Mouse (Mus musculus) MEL (cell line): ENCODE data around the gene Snapin. TPM values are rescaled to one million over a fixed set of nuclear protein-coding genes. Genes with fewer than 3 reads are reported as not detected.

Source experiments
- DNase-seq: peaks from one replicate; pipeline ENCODE4 v3.0.0; 2011; ENCODE audit warnings: low read depth, low spot score
- H3K27ac ChIP-seq: 2 replicates; pipeline ENCODE4 v1.5.1; 2012; ENCODE audit warnings: low read depth, mild to moderate bottlenecking, control low read depth, low read length, moderate library complexity; ENCODE audit not compliant: control insufficient read depth
- H3K27me3 ChIP-seq, 2 experiments: fragments of 150-350 bp in 1 of 2; sonication (generic) in 1 of 2; 2 replicates each; pipeline ENCODE4 v1.6.1; 2012; ENCODE audit warnings: low read length in 2 of 2, mild to moderate bottlenecking in 2 of 2, improper control_type of control experiment in 1 of 2, moderate library complexity in 1 of 2; ENCODE audit not compliant: insufficient read depth in 2 of 2, control insufficient read depth in 1 of 2
- H3K36me3 ChIP-seq, 2 experiments: 2 replicates each; pipeline ENCODE4 v1.6.1; 2012 to 2014; ENCODE audit warnings: low read length in 2 of 2, improper control_type of control experiment in 1 of 2, inconsistent platforms in 1 of 2, mild to moderate bottlenecking in 1 of 2; ENCODE audit not compliant: insufficient read depth in 2 of 2, control insufficient read depth in 1 of 2
- H3K4me1 ChIP-seq, 2 experiments: fragments of 150-350 bp in 1 of 2; sonication (generic) in 1 of 2; 2 replicates each; pipeline ENCODE4 v1.6.1; 2012; ENCODE audit warnings: low read length in 2 of 2, improper control_type of control experiment in 1 of 2, mild to moderate bottlenecking in 1 of 2; ENCODE audit not compliant: insufficient read depth in 2 of 2, control insufficient read depth in 1 of 2
- H3K4me3 ChIP-seq, 2 experiments: fragments of 150-350 bp in 1 of 2; sonication (generic) in 1 of 2; 2 replicates each; pipeline ENCODE4 v1.5.1; 2012; ENCODE audit warnings: low read depth in 2 of 2, low read length in 2 of 2, mild to moderate bottlenecking in 2 of 2, moderate library complexity in 2 of 2, control low read depth in 1 of 2, improper control_type of control experiment in 1 of 2; ENCODE audit not compliant: control insufficient read depth in 1 of 2, insufficient read depth in 1 of 2
- H3K79me2 ChIP-seq: 2 replicates; pipeline ENCODE4 v1.6.1; 2012; ENCODE audit warnings: mild to moderate bottlenecking, low read length, moderate library complexity; ENCODE audit not compliant: control insufficient read depth, poor library complexity, insufficient read depth
- H3K9ac ChIP-seq: 2 replicates; pipeline ENCODE4 v1.6.1; 2012; ENCODE audit warnings: low read depth, mild to moderate bottlenecking, control low read depth, low read length, moderate library complexity; ENCODE audit not compliant: control insufficient read depth, poor library complexity, severe bottlenecking
- H3K9me3 ChIP-seq: fragments of 150-350 bp; sonication (generic); replicated peaks from 2 replicates; pipeline ENCODE4 v1.6.1; 2012; ENCODE audit warnings: mild to moderate bottlenecking, low read length, improper control_type of control experiment, moderate library complexity; ENCODE audit not compliant: insufficient read depth
- BHLHE40 ChIP-seq: IDR thresholded peaks from 2 replicates; pipeline ENCODE4 v1.6.1; 2012; ENCODE audit warnings: low read depth, mild to moderate bottlenecking, inconsistent platforms, low read length, improper control_type of control experiment, borderline replicate concordance
- CHD1 ChIP-seq: IDR thresholded peaks from 2 replicates; pipeline ENCODE4 v1.6.1; 2012; ENCODE audit warnings: low read depth, mild to moderate bottlenecking, inconsistent platforms, low read length, improper control_type of control experiment
- CHD2 ChIP-seq: IDR thresholded peaks from 2 replicates; pipeline ENCODE4 v1.6.1; 2011; ENCODE audit warnings: low read length, improper control_type of control experiment
- CTCF ChIP-seq, 3 experiments: IDR thresholded peaks in 2 of 3; conservative IDR thresholded peaks in 1 of 3; 2 replicates each; pipeline ENCODE4 v1.5.1; 2011 to 2012; ENCODE audit warnings: low read length in 3 of 3, low read depth in 2 of 3, mild to moderate bottlenecking in 2 of 3, improper control_type of control experiment in 1 of 3, inconsistent platforms in 1 of 3, mixed read lengths in 1 of 3, moderate library complexity in 1 of 3; ENCODE audit not compliant: control insufficient read depth in 1 of 3, insufficient read depth in 1 of 3, poor library complexity in 1 of 3, severe bottlenecking in 1 of 3
- E2F4 ChIP-seq: IDR thresholded peaks from 2 replicates; pipeline ENCODE4 v1.6.1; 2011; ENCODE audit warnings: low read depth, low read length, improper control_type of control experiment, borderline replicate concordance
- ELF1 ChIP-seq: IDR thresholded peaks from 2 replicates; pipeline ENCODE4 v1.6.1; 2014; ENCODE audit warnings: low read depth, mild to moderate bottlenecking, inconsistent platforms, low read length, improper control_type of control experiment, moderate library complexity
- EP300 ChIP-seq, 2 experiments: IDR thresholded peaks; 2 replicates each; pipeline ENCODE4 v1.6.1; 2011; ENCODE audit warnings: improper control_type of control experiment in 2 of 2, low read length in 2 of 2, low read depth in 1 of 2, mild to moderate bottlenecking in 1 of 2
- ETS1 ChIP-seq: IDR thresholded peaks from 2 replicates; pipeline ENCODE4 v1.6.1; 2012; ENCODE audit warnings: low read depth, mild to moderate bottlenecking, inconsistent platforms, low read length, improper control_type of control experiment, moderate library complexity
- GABPA ChIP-seq: IDR thresholded peaks from 2 replicates; pipeline ENCODE4 v1.6.1; 2012; ENCODE audit warnings: low read depth, mild to moderate bottlenecking, inconsistent platforms, low read length, improper control_type of control experiment, moderate library complexity
- GATA1 ChIP-seq: IDR thresholded peaks from 2 replicates; pipeline ENCODE4 v1.6.1; 2011; ENCODE audit warnings: low read depth, low read length, improper control_type of control experiment
- HCFC1 ChIP-seq: IDR thresholded peaks from 2 replicates; pipeline ENCODE4 v1.6.1; 2012; ENCODE audit warnings: low read depth, mild to moderate bottlenecking, inconsistent platforms, low read length, improper control_type of control experiment, moderate library complexity
- JUND ChIP-seq: IDR thresholded peaks from 2 replicates; pipeline ENCODE4 v1.6.1; 2011; ENCODE audit warnings: low read depth, mild to moderate bottlenecking, improper control_type of control experiment, low read length
- KAT2A ChIP-seq: conservative IDR thresholded peaks from 2 replicates; pipeline ENCODE4 v1.6.1; 2012; ENCODE audit warnings: low read depth, low read length, improper control_type of control experiment, inconsistent platforms
- MAX ChIP-seq: IDR thresholded peaks from 2 replicates; pipeline ENCODE4 v1.6.1; 2011; ENCODE audit warnings: low read length, improper control_type of control experiment
- MAZ ChIP-seq: IDR thresholded peaks from 2 replicates; pipeline ENCODE4 v1.6.1; 2012; ENCODE audit warnings: low read depth, mild to moderate bottlenecking, inconsistent platforms, low read length, improper control_type of control experiment
- MEF2A ChIP-seq: IDR thresholded peaks from 2 replicates; pipeline ENCODE4 v1.6.1; 2014; ENCODE audit warnings: low read depth, mild to moderate bottlenecking, inconsistent platforms, low read length, improper control_type of control experiment; ENCODE audit not compliant: poor library complexity, insufficient replicate concordance, severe bottlenecking; ENCODE audit errors: extremely low read depth
- MXI1 ChIP-seq: IDR thresholded peaks from 2 replicates; pipeline ENCODE4 v1.6.1; 2011; ENCODE audit warnings: mild to moderate bottlenecking, low read depth, low read length, improper control_type of control experiment
- MYB ChIP-seq: IDR thresholded peaks from 2 replicates; pipeline ENCODE4 v1.6.1; 2011; ENCODE audit warnings: mild to moderate bottlenecking, low read depth, low read length, improper control_type of control experiment
- MYC ChIP-seq: IDR thresholded peaks from 2 replicates; pipeline ENCODE4 v1.6.1; 2011; ENCODE audit warnings: low read depth, mild to moderate bottlenecking, low read length, improper control_type of control experiment, moderate library complexity
- NELFE ChIP-seq: IDR thresholded peaks from 2 replicates; pipeline ENCODE4 v1.6.1; 2011; ENCODE audit warnings: low read depth, low read length, improper control_type of control experiment
- NRF1 ChIP-seq: IDR thresholded peaks from 2 replicates; pipeline ENCODE4 v1.6.1; 2014; ENCODE audit warnings: low read depth, mild to moderate bottlenecking, inconsistent platforms, low read length, improper control_type of control experiment, moderate library complexity; ENCODE audit not compliant: poor library complexity, insufficient read depth, severe bottlenecking
- POLR2A ChIP-seq, 2 experiments: IDR thresholded peaks; 2 replicates each; pipeline ENCODE4 v1.6.1; 2011 to 2012; ENCODE audit warnings: low read length in 2 of 2, mild to moderate bottlenecking in 2 of 2, control low read depth in 1 of 2, improper control_type of control experiment in 1 of 2, low read depth in 1 of 2, moderate library complexity in 1 of 2; ENCODE audit not compliant: control insufficient read depth in 1 of 2, insufficient read depth in 1 of 2, poor library complexity in 1 of 2
- POLR2AphosphoS2 ChIP-seq: IDR thresholded peaks from 2 replicates; pipeline ENCODE4 v1.6.1; 2011; ENCODE audit warnings: low read length, improper control_type of control experiment
- POLR2AphosphoS5 ChIP-seq: IDR thresholded peaks from 2 replicates; pipeline ENCODE4 v1.6.1; 2012; ENCODE audit warnings: low read depth, borderline replicate concordance, mild to moderate bottlenecking, inconsistent platforms, low read length, moderate library complexity, mixed read lengths
- RAD21 ChIP-seq: IDR thresholded peaks from 2 replicates; pipeline ENCODE4 v1.6.1; 2011; ENCODE audit warnings: mild to moderate bottlenecking, low read depth, low read length, improper control_type of control experiment
- RCOR1 ChIP-seq: IDR thresholded peaks from 2 replicates; pipeline ENCODE4 v1.6.1; 2012; ENCODE audit warnings: low read depth, mild to moderate bottlenecking, inconsistent platforms, low read length, improper control_type of control experiment
- SMC3 ChIP-seq: IDR thresholded peaks from 2 replicates; pipeline ENCODE4 v1.6.1; 2011; ENCODE audit warnings: low read depth, low read length, improper control_type of control experiment
- TAL1 ChIP-seq: IDR thresholded peaks from 2 replicates; pipeline ENCODE4 v1.6.1; 2012; ENCODE audit warnings: mild to moderate bottlenecking, inconsistent platforms, low read length, moderate library complexity, mixed read lengths
- TBP ChIP-seq: IDR thresholded peaks from 2 replicates; pipeline ENCODE4 v1.8.0; 2011; ENCODE audit warnings: low read depth, low read length, improper control_type of control experiment
- TCF12 ChIP-seq: IDR thresholded peaks from 2 replicates; pipeline ENCODE4 v1.6.1; 2014; ENCODE audit warnings: low read depth, mild to moderate bottlenecking, inconsistent platforms, low read length, improper control_type of control experiment, moderate library complexity
- USF1 ChIP-seq: IDR thresholded peaks from 2 replicates; pipeline ENCODE4 v1.6.1; 2014; ENCODE audit warnings: low read depth, mild to moderate bottlenecking, inconsistent platforms, low read length, improper control_type of control experiment, moderate library complexity
- USF2 ChIP-seq, 2 experiments: IDR thresholded peaks; 2 replicates each; pipeline ENCODE4 v1.6.1; 2011 to 2012; ENCODE audit warnings: improper control_type of control experiment in 2 of 2, low read length in 2 of 2, borderline replicate concordance in 1 of 2, inconsistent platforms in 1 of 2, low read depth in 1 of 2, mild to moderate bottlenecking in 1 of 2; ENCODE audit not compliant: insufficient read depth in 1 of 2
- ZC3H11A ChIP-seq: IDR thresholded peaks from 2 replicates; pipeline ENCODE4 v1.6.1; 2012; ENCODE audit warnings: low read depth, mild to moderate bottlenecking, inconsistent platforms, low read length, improper control_type of control experiment
- ZKSCAN1 ChIP-seq: IDR thresholded peaks from 2 replicates; pipeline ENCODE4 v1.6.1; 2012; ENCODE audit warnings: low read depth, mild to moderate bottlenecking, inconsistent platforms, low read length, improper control_type of control experiment, moderate library complexity
- ZMIZ1 ChIP-seq: IDR thresholded peaks from 2 replicates; pipeline ENCODE4 v1.6.1; 2012; ENCODE audit warnings: low read depth, mild to moderate bottlenecking, inconsistent platforms, low read length, improper control_type of control experiment, moderate library complexity
- ZNF384 ChIP-seq: IDR thresholded peaks from 2 replicates; pipeline ENCODE4 v1.6.1; 2012; ENCODE audit warnings: low read depth, mild to moderate bottlenecking, inconsistent platforms, low read length, improper control_type of control experiment
- polyA plus RNA-seq, 2 experiments: library from polyadenylated mRNA; stranded (reverse) in 1 of 2; unstranded in 1 of 2; fragments of >175 nt in 1 of 2; fragments of >200 nt in 1 of 2; gene quantifications; 2 replicates each; pipeline versions ENCODE4 v1.2.1 to v1.2.4; 2012; ENCODE audit warnings: low replicate concordance in 2 of 2, low read depth in 1 of 2; ENCODE audit not compliant: insufficient read length in 2 of 2, insufficient read depth in 1 of 2, missing spikeins in 1 of 2
- total RNA-seq: library from RNA; depleted of rRNA; stranded (reverse); fragments of 300-350 nt; gene quantifications from 2 replicates; pipeline ENCODE4 v1.2.3, GENCODE M21; 2012; rRNA removed

Snapin gene
- total RNA-seq (24.5 and 25.2 TPM in 2 replicates), polyA plus RNA-seq (10 to 100 TPM in 1 of 2 experiments, not detected in 1; 46.8 TPM)

GRCm38 (mm10) chr3:90490696-90491256 lies at the start of gene Snapin:
Gene Snapin (minus strand): TSS chr3:90491033.
- Histone ChIP-seq H3K27ac (peak within 1 kb of the TSS; percentile 78), H3K79me2 (peaks cover 4% of the 10 kb centered on the region), H3K4me1 (peaks cover 3 to 11% of the 10 kb centered on the region in 2 experiments; a peak in 2 of 4 replicates), H3K27me3 (no peaks in the 10 kb centered on the region), H3K36me3 (peaks cover 11 to 12% of the 10 kb centered on the region in 2 experiments), H3K4me3 (peak within 1 kb of the TSS; percentile 70 to 79), H3K9ac (peak within 1 kb of the TSS; percentile 87), H3K9me3 (no peaks in the 10 kb centered on the region)
- peak; percentile 99 for DNase-seq
- TF ChIP-seq CHD2 (peak; percentile 93), ELF1 (peak; percentile 53), ZKSCAN1 (no peak), MAX (peak; percentile 63; the same call in 1 of the 2 replicates), JUND (no peak), USF2 (IDR thresholded peaks at IDR 0.05; ENCODE audit: borderline replicate concordance in 1 of 2, insufficient read depth in 1 of 2, low read depth in 1 of 2, low read length in 2 of 2) (no peak), MXI1 (peak; percentile 81), EP300 (IDR thresholded peaks at IDR 0.05; ENCODE audit: low read depth in 1 of 2, low read length in 2 of 2) (no peak), ZC3H11A (no peak), RAD21 (no peak), MYB (no peak), BHLHE40 (peak; percentile 93), NRF1 (no peak), ZNF384 (no peak), POLR2AphosphoS2 (peak; percentile 96), TCF12 (peak; percentile 56; the same call in 1 of the 2 replicates), E2F4 (no peak), GATA1 (no peak), RCOR1 (peak; percentile 40), ZMIZ1 (peak; percentile 90), ETS1 (peak; percentile 26; the same call in 1 of the 2 replicates), GABPA (no peak), NELFE (peak; percentile 99), MAZ (0 out of 2 replicates have a peak, but pooled peaks have one; percentile 17), CTCF (IDR thresholded peaks at IDR 0.05 in 2 of 3, conservative IDR thresholded peaks at IDR 0.05 in 1 of 3; ENCODE audit: control insufficient read depth in 1 of 3, insufficient read depth in 1 of 3, low read depth in 2 of 3, low read length in 3 of 3, poor library complexity in 1 of 3, severe bottlenecking in 1 of 3) (peak; percentile 37 to 82 (median 81); a peak in 5 of 6 replicates), KAT2A (peak; percentile 86), POLR2A (IDR thresholded peaks at IDR 0.05; ENCODE audit: control insufficient read depth in 1 of 2, insufficient read depth in 1 of 2, low read depth in 1 of 2, low read length in 2 of 2, poor library complexity in 1 of 2) (peak; percentile 94 to 97), MYC (peak; percentile 93; the same call in 1 of the 2 replicates), HCFC1 (peak; percentile 95), USF1 (peak; percentile 58; the same call in 1 of the 2 replicates), TAL1 (no peak), CHD1 (no peak), SMC3 (peak; percentile 17; the same call in 1 of the 2 replicates), MEF2A (no peak), TBP (peak; percentile 69), POLR2AphosphoS5 (no peak)
